Mouse (Mus musculus): ENCODE results near the gene 4930524J08Rik. TPM values are rescaled to one million over a fixed set of nuclear protein-coding genes. Genes with fewer than 3 reads are reported as not detected.

The 4930524J08Rik gene
- under 1 TPM in 1 of 2 experiments, not detected in 1; 0.67 TPM for total RNA-seq (2021)
- long read RNA-seq, experiment 1, partial matches to known transcripts = 0 of 1 reads
- long read RNA-seq, experiment 1, other reads (novel, unspliced or antisense) = 0 of 1 reads
- long read RNA-seq, experiment 2, partial matches to known transcripts = 0 of 1 reads
- long read RNA-seq, experiment 2, other reads (novel, unspliced or antisense) = 0 of 1 reads

DNA sequence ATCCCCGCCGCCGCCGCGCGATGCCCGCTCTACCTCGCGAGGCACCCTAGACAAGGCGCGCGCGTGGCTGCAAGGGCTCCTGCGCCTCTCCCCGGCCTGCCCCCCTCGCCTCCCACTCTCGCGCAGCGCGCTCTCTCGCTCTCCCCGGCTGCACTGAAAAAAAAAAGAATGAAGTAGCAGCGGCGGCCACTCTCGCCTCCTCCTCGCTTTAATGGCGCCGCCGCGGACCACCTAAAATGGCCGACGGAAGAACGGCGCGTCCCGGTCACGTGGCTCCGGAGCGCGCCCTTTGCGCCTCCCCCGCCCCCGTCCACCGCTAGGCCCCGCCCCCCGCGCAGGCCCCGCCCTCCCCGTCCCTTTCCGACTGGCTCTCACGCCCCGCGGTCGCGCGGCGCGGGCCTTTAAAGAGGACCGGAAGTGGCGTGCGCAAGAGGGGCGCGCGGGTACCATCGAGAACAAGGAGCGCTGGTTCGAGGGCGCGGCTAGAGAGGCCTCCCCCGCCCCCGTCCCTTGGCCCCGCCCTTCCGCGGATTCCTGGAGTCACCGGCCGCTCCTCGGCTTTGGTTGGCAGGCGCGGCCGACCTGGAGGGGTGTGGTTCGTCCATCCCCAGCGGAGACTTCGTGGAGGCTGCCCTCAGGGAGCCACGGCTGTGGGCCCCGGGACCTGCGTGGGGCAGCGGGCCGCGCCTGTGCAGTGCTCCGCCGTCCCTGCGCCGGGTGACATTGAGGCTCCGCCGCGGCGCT is at the start of gene 4930524J08Rik, which contains the start of gene Hnrnpd:
4930524J08Rik (plus strand) TSS at position 363 of the 744 bp plus-strand sequence.
Hnrnpd (minus strand) TSS at position 240 of the 744 bp plus-strand sequence.
- DNase-seq = peak; percentile 97

GRCm38 (mm10) chr5:99931910-99932309 is 47.0 kb upstream of the 4930524J08Rik start:
- no peak for DNase-seq

DNA sequence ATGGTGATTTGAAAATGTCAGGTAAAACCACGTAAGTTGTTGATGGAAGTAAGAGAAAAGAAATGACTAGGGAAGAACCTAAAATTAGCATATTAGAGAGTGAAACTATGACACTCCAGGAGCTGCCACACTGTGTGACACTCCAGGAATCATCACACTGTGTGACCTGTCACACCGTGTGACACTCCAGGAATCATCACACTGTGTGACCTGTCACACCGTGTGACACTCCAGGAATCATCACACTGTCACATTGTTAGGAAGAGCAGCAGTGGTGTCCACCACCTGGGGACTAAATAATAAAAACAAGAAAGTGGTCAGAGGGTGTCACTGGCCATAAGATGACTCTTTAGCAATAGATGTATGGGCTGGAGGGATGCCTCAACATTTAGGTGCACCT is 39.4 kb upstream of the 4930524J08Rik start:
- no peak for DNase-seq

- DNase-seq = no peak
These were observed 37.6 kb upstream of the 4930524J08Rik start for GRCm38 (mm10) chr5:99941273-99941672.

- DNase-seq = no peak
These were observed 36.9 kb upstream of the 4930524J08Rik start for GRCm38 (mm10) chr5:99941776-99942502.

DNA sequence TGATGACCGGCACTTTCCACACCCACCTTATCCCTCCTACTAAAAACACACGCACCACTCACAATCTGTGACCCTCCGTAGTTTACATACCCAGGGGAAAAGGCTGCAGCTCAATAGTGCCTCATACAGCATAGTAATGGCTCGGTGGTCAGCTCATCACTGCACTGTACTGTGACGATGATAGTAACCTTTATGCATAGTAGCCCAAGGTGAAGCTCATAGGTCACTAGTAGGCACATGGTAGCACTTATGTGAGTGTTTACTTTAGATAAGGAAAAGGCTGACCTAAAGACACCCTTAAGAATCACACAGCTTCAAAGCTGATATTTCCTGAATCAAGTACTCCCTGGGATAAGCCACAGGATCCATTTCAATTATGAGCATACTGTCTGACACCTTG is 26.3 kb upstream of the 4930524J08Rik start:
- DNase-seq = no peak

DNA sequence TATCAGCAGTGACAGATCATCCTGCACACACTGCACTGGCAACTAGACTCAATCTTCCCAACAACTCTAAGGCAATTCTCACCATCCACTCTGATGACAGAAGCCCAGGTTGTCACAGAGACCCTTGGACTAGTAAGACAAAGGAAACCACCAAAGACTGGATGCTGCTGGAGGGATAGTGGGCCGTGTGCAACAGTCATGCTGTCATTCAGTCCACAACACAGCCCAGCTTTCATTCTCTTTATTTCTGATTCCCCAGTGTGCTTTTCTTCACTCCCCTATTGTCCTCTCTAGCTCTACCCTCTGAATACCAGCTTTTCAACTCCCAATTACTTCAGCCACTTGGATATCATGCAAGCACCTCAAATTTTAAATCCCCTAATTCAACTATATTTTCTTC is 25.0 kb upstream of the 4930524J08Rik start:
- no peak for DNase-seq

DNA sequence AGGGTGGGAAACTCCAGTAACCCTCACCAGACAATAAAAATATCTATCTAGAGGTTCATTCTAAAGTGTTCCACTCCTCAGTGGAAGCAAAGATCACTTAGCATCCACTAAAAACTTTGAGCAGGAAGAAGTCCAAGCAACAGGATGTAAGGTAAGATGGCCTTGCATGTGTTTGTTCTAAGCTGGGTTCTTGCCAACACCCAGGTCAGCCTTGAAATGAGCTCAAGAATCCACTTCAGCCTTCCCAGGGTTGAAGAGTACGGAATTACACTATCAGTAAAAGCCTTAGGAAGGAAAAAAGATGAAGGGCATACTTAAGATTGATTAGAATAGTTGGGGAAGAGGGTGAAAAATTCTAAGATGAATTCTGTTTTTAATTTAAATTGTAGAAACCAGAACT is 20.2 kb upstream of the 4930524J08Rik start:
- DNase-seq = no peak

- no peak for DNase-seq
These were observed 19.5 kb upstream of the 4930524J08Rik start for GRCm38 (mm10) chr5:99959236-99959936.

- no peak for DNase-seq
These were observed 18.9 kb upstream of the 4930524J08Rik start for GRCm38 (mm10) chr5:99959960-99960359.

GRCm38 (mm10) chr5:99973941-99974340 is 4.9 kb upstream of the 4930524J08Rik start:
- no peak for DNase-seq

DNA sequence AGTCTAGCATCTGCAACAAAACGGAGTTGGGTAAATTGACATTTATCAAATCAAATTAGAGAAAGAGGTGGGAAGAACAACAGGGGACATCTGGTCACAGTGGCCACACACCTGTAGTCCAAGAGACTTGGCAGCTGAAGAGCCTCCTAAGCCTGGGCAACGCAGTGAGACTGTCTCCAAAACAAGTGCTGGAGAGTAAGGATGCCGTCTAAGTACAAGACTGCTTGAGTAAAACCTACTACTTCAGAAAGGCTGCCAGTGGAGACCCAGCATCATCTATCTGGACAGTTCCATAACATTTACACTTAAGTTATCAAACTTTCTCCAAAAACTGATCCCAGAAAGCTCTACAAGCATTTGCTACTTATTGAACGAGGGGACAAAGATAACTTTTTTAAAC is 3.8 kb upstream of the 4930524J08Rik start:
- DNase-seq = no peak

GRCm38 (mm10) chr5:99975776-99976175 is 3.1 kb upstream of the 4930524J08Rik start:
- no peak for DNase-seq

DNA sequence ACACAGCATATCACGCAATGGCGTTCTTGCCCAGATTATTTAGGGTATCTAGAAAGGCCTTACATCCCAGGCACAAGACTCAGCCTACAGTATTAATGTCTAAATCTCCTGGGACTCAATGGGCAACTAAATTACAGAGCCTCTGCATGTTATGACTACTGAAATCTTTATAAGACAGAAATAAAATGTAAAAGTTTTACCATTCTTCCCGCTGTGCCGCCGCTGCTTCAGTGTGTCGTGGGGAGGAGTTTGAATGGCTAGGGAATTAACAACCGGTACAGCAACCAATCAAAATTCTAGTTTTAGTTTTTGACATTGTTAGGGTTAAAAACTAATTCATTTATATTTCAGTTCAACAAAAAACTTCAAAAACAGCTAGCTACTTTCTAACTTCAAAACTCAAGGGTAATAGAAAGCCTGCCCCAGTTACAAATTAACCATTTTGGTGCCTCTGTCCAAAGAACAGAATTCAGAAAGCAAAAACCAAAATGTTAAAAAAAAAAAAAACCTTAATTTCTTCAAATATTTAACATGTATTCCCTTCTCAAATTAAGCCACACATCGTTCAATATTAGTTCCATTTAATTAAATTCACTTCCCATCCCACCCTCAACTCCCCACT is 2.4 kb upstream of the 4930524J08Rik start:
- DNase-seq = no peak

- DNase-seq = peak; percentile 75
These were observed 1.2 kb upstream of the 4930524J08Rik start for GRCm38 (mm10) chr5:99977516-99978301.

DNA sequence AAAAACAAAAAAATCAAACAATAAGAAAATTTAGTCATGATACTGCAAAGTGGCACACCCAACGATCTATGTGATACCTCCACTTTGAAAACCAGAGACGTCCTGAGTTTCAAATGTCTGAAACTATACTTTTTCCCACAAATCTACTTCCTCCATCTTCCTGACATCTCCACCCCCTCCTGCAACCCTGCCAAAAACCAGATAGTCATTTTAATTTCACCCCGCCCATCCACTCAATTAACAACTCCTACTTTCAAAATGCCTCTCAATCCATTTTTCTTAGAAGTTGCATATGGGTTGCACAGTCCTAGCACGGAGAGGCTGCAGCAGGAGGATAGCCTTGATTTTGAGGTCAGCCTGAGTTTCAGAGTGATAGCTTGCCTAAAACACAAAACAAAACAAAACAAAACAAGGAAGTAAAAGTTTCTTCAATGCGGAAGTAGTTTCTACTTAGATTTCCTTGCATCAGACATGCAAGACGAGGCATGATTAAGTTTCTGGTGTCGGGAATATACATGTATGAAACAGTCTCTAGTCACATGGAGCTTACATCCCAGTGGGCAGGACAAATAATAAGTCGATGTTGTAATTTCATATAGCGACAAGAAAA is 4.7 kb downstream of the 4930524J08Rik start:
- no peak for DNase-seq

GRCm38 (mm10) chr5:99994166-99994565 is 15.3 kb downstream of the 4930524J08Rik start:
- DNase-seq = no peak

DNA sequence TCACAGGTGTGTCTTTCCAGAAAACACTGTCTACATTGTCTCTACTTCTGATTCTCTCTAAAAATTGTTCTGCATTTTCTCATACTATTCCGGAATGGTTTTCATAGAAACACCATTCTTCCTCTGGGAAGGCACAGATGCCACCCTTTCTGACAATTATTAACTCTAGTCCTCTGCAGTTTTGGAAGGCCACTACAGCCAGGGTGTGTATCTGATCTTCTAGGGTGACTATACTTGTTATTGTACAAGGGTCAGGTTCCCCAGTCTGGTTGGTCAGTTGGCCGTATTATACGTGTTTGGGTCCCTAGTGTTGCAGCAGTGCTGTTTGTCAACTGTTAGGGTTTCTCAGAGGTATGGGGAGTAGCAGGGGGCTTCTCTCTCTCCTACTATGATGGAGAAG is 15.8 kb downstream of the 4930524J08Rik start:
- DNase-seq = no peak

DNA sequence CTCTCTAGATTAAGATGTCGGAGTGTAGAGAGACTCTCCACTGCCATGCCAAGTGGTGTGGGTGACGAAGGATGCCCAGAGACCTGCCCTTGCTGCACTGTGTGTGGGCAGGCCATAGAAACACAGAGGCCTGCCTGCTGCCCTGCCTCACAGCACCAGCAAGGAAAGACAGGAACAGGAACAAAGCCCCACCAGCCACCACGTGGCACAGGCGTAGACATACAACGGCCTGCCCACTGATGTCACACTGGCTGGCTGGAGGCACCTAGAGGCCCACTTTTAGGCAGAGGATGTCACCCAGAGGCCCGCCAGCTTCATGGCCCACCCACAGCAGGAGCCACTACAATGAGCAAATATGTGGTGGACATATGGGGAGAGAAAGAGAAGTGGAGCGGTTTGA is 21.2 kb downstream of the 4930524J08Rik start:
- DNase-seq = no peak

GRCm38 (mm10) chr5:100000500-100000899 is 21.6 kb downstream of the 4930524J08Rik start:
- no peak for DNase-seq

GRCm38 (mm10) chr5:100003895-100004294 is 25.0 kb downstream of the 4930524J08Rik start:
- DNase-seq = no peak

Measured in gastrocnemius, postnatal 25 days (tissue).